Mouse (Mus musculus) thymus, adult 2 months (tissue): ENCODE data around the gene Gm19345.

Experiments used
- CTCF ChIP-seq: fragments of 200-500 bp; IDR thresholded peaks from 2 replicates; pipeline ENCODE4 v1.5.1; 2012; ENCODE audit warnings: mild to moderate bottlenecking, control low read depth, low read length, moderate library complexity, borderline replicate concordance; ENCODE audit not compliant: control insufficient read depth, poor library complexity, insufficient read depth; ENCODE audit errors: extremely low read depth
- POLR2A ChIP-seq: fragments of 200-500 bp; IDR thresholded peaks from 2 replicates; pipeline ENCODE4 v1.6.1; 2012; ENCODE audit warnings: mild to moderate bottlenecking, low read length, control low read depth, moderate library complexity; ENCODE audit not compliant: control insufficient read depth, poor library complexity, insufficient read depth; ENCODE audit errors: extremely low read depth

DNA sequence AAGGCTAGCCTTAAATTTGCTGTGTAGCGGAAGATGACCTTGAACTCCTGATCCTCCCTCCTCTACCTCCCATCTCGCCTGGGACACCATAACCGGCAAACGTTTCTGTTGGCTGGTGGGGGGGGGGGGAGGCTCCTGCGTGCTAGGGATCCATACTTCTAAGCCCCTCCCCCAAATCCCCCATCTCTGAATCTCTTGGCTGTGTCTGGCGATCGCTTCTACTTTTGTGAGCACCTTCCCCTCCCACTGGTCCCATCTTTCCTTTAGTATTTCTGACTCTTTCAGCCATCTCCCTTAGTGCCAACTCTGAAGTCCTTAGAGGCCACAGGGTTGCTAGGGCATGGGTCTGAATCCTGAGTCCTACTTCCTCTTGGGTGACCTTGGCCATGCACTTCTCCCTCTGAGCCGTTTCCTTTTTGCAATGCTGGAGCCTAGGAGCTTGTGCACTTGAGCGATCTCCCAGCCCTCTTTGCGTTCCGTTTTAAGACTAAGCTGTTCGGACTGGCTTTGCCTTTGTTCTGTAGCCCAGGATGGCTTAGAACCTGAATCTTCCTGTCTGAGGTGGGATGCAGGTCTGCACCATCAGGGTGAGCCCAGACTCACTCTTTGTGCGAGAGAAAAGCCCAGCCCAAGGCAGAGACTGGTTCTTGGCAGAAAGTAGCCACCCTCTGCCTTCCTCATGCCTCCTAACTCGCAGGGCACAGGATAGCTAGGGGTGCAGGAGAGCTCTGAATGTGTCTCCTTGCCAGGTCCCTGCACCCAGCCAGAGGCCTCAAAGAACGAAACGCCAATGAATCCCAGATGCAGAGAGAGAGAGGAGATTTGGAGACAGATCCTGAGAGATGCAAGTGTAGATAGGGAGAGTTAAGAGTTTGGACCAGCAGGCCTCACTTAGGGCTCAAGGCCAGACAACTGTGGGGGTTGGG is 28.3 kb upstream of the Gm19345 start:
- no peak for TF ChIP-seq CTCF
- TF ChIP-seq POLR2A, result no peak
